Mouse (Mus musculus): Measurements from ENCODE around the gene St3gal6.

Gene St3gal6

DNA sequence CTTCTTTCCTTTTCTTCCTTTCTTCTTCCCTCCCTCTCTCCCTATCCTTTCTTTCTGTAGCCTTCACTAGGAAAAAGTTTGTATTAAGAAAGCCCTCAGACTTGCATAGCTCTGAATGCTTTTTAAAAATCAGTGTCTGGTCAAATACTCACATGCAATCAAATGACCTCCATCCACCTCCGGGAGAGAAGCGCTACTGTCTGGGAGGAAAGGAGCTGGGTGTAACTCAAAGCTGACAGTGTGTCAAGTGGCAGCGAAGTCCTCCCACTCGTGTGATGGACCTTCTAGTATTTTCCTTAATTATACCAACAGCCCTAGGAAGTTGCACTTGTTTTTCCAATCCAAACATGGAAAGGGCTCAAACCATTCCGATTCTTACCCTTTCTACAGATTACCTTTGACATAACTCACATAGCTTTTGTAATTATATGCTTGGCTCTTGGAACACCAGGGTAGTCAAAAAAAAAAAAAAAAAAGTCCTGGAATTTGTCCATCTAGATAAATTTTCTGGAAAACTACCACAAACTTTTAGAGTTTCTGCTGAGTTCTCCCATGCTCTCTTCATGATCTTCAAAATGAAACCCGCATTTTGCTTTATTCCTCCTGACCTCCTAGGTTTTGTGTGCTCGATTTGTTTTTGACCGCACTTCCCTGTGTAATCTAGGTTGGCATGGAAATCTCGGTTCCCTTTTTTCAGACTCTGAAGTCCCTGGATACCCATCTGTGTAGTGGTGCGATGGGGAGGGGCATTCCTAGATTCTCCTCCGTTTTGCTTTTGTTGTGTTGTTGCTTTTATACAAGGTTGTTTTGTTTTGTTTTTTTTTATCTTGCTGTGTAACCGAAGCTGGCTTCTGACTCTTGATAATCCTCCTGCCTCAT is at the start of gene St3gal6:
Gene St3gal6, minus strand, starts transcription at position 272 of the 879 bp plus-strand sequence.
- peak in 1 of 2 experiments; percentile 57 for DNase-seq (ENCODE audit: inconsistent age in 2 of 2, low spot score in 1 of 2)

GRCm38 (mm10) chr16:58570694-58571264 is 46.7 kb upstream of the St3gal6 start:
- no peak for DNase-seq (ENCODE audit: inconsistent age in 2 of 2, low spot score in 1 of 2)

DNA sequence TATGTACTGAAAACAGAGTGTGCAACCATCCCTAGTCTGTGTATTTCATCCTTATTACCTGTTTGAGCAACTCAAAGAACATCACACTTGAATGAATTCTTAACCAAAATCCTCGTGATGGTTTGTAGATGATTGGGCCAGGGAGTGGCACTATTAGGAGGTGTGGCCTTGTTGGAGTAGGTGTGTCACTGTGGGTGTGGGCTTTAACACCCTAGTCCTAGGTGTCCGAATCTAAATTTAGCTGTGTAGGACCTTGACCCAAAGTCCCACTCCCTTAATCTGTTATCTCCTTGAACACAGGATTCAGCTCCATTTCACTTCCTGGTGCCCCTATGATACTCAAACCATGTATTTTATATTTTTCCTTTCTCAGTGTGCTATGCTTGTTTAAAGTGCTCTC is 37.2 kb upstream of the St3gal6 start:
- DNase-seq (ENCODE audit: inconsistent age in 2 of 2, low spot score in 1 of 2) = no peak

DNA sequence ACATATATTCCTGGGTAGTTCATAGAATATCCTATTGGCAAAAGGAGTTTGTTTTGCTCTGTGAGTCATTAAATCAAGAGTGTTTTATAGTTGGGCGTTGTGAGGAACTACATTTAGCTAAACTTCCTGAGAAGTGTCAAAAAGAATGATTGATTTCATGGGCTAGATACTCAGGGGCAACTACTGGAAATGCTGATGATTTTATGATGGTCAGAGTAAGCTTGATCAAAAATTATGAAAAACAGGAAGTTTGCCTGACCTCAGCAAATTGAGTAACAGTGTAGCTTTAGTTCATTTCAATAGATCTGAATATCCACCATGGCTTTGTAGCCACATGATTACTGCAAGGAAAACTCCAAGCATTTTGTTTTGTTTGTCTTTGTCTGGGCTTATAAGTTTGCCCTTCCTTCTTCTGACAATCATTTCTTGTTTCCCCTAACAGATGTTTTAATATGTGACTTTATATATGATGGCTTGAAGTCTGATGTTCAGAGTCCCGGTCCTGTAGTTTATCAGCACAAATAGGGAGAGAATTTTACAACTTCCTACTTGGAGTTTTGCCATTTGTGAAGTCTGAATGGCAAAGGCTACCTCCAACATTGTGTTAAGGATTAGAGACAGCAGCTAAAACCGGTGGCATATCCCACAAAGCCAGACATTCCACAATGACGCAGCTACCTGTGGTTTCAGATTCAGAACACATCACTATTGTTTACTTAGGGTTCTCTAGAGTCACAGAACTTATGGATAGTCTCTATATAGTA is 32.2 kb upstream of the St3gal6 start:
- DNase-seq (ENCODE audit: inconsistent age in 2 of 2, low spot score in 1 of 2) = no peak

DNA sequence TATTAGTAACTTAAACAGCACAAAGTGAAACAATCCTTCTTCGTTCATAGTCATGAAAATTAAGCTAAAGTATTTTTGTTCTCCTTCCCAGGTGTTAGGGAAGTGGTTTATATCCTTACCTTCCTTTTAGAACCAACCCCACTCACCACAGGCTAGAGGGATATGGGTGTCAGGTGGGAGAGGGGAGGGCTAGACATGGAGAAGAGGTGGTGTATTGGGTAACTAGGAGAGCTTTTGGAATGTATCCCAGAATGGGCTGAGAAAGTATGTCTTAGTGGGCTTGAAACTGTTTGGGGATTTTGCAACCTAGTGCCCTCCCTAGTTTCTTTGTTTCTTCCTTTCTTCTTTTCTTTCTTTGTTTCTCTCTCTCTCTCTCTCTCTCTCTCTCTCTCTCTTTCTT is 30.6 kb upstream of the St3gal6 start:
- DNase-seq (ENCODE audit: inconsistent age in 2 of 2, low spot score in 1 of 2) = no peak

- DNase-seq (ENCODE audit: inconsistent age in 2 of 2, low spot score in 1 of 2) = no peak
Observed at GRCm38 (mm10) chr16:58548042-58548441, 24.0 kb upstream of the St3gal6 start.

DNA sequence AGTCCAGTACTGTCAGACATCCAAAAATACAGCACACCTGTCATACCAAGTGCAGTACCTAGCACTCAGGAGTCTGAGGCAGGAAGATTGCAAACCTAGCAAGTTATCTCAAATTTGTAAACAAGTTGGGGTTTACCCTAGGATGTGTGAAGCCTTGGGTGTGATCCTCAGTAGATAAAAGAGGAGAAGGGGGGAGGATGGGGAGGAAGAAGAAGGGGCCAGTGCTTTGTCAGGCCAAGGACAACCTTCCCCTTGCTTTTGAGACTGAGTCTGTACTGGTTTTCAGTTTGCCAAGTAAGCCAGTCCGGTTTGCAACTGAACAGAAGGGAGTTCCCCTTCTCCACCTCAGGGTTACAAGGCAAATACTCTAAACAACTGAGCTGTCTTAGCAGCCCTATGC is 22.1 kb upstream of the St3gal6 start:
- DNase-seq (ENCODE audit: inconsistent age in 2 of 2, low spot score in 1 of 2) = no peak

DNA sequence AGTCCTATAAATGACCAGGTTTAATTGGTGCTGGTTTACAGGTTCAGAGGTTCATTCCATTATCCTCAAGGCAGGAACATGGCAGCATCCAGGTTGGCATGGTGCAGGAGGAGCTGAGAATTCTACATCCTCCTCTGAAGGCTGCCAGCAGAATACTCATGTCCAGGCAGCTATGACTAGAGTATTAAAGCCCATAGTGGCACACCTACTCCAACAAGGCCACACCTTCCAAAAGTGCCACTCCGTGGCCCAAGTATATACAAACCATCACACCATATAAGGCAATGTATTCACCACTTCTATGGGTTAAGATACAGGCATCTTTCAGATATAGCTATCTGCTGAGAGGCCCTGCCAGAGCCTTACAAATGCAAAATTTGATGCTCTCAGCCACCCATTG is 15.4 kb upstream of the St3gal6 start:
- DNase-seq (ENCODE audit: inconsistent age in 2 of 2, low spot score in 1 of 2) = no peak

DNA sequence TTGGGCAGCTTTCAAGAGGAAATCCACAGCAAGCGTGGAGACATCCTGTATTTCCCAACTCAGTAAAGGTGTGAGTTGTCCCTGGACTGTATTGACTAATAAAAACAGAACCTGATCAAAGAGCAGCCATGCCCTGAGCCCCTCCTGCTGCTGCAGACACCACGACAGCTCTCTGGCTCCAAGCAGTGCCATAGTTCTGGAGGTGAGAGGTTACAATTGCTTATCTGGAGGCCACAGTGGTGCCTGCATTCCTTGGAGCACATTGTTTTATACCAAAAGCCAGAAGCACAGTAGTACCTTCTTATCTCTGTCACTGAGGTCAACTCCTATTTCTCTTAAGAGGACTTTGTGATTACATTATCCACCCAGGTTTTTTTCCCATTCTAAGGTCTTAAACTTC is 15.0 kb upstream of the St3gal6 start:
- no peak for DNase-seq (ENCODE audit: inconsistent age in 2 of 2, low spot score in 1 of 2)

GRCm38 (mm10) chr16:58536076-58536475 is 12.0 kb upstream of the St3gal6 start:
- no peak for DNase-seq (ENCODE audit: inconsistent age in 2 of 2, low spot score in 1 of 2)

DNA sequence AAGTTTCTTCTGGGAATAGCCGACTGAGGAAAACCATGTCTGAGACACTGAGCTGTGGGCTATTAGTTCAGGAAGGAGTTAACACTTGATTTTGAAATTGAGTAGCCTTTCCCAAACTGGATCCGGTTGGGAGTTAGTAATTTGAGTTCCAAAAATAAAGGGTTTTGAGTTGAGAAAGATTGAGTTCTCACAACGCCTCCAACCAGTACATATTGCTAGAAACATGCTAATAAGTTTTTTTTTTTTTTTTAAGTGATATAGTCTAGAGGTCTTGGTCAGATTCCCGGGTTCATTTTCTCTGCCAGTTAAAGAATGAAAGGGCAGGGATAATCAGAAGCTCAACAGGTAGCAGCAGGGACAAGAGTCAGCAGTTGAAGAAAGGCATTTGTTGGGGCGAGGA is 11.2 kb upstream of the St3gal6 start:
- DNase-seq (ENCODE audit: inconsistent age in 2 of 2, low spot score in 1 of 2) = no peak

GRCm38 (mm10) chr16:58534245-58535142 is 10.5 kb upstream of the St3gal6 start:
- no peak for DNase-seq (ENCODE audit: inconsistent age in 2 of 2, low spot score in 1 of 2)

GRCm38 (mm10) chr16:58533742-58534141 is 9.7 kb upstream of the St3gal6 start:
- no peak for DNase-seq (ENCODE audit: inconsistent age in 2 of 2, low spot score in 1 of 2)

- DNase-seq (ENCODE audit: inconsistent age in 2 of 2, low spot score in 1 of 2) = no peak
Observed at GRCm38 (mm10) chr16:58533254-58533653, 9.2 kb upstream of the St3gal6 start.

DNA sequence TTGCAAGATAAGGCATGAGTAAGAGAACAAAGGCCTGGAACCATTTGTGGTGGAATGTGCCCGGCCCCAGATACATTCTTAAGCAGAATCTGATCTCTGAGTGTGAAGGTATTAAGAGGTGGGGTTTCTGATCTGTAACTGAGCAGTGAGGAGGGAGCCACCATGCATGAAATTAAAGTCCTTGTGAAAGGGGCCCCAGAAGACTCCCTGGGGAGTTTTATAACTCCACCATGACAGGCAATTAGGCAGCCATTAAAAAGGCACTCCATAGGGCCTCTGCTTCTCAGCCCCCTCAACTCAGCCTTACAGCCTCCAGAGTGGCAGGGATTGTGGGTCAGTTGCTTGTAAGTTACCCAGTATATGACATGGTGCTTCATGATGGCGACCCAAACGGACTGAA is 8.5 kb upstream of the St3gal6 start:
- no peak for DNase-seq (ENCODE audit: inconsistent age in 2 of 2, low spot score in 1 of 2)

GRCm38 (mm10) chr16:58527817-58528216 is 3.8 kb upstream of the St3gal6 start:
- DNase-seq (ENCODE audit: inconsistent age in 2 of 2, low spot score in 1 of 2) = no peak

GRCm38 (mm10) chr16:58526729-58527128 is 2.7 kb upstream of the St3gal6 start:
- no peak for DNase-seq (ENCODE audit: inconsistent age in 2 of 2, low spot score in 1 of 2)

GRCm38 (mm10) chr16:58525832-58526231 is 1.8 kb upstream of the St3gal6 start:
- no peak for DNase-seq (ENCODE audit: inconsistent age in 2 of 2, low spot score in 1 of 2)

- peak; percentile 72 to 92 for DNase-seq (ENCODE audit: inconsistent age in 2 of 2, low spot score in 1 of 2)
Observed at GRCm38 (mm10) chr16:58523044-58523859, 791 bp downstream of the St3gal6 start.

GRCm38 (mm10) chr16:58522677-58523043 is 1.4 kb downstream of the St3gal6 start:
- DNase-seq (ENCODE audit: inconsistent age in 2 of 2, low spot score in 1 of 2) = no peak

All from adrenal gland, adult (tissue).